Mouse (Mus musculus): Measurements from ENCODE around the gene Immp2l. TPM values are rescaled to one million over a fixed set of nuclear protein-coding genes. Genes with fewer than 3 reads are reported as not detected.

The Immp2l gene
- polyA plus RNA-seq, 1 experiment from 2014 or later, result 4.3 TPM

- H3K4me1 ChIP-seq, result peaks cover 10% of the 10 kb centered on the region
- ATAC-seq (replicated peaks), result no peak
- H3K9me3 ChIP-seq, result no peaks in the 10 kb centered on the region
- H3K27me3 ChIP-seq, result no peaks in the 10 kb centered on the region
- H3K4me2 ChIP-seq (replicated peaks), result no peak overlapping the region
- H3K9ac ChIP-seq (replicated peaks), result no peak overlapping the region
- no peak overlapping the region for H3K27ac ChIP-seq (replicated peaks)
- H3K4me3 ChIP-seq, result no peak overlapping the region
- no peaks in the 10 kb centered on the region for H3K36me3 ChIP-seq
Observed at GRCm38 (mm10) chr12:41946536-41946935, 922.6 kb downstream of the Immp2l start.

DNA sequence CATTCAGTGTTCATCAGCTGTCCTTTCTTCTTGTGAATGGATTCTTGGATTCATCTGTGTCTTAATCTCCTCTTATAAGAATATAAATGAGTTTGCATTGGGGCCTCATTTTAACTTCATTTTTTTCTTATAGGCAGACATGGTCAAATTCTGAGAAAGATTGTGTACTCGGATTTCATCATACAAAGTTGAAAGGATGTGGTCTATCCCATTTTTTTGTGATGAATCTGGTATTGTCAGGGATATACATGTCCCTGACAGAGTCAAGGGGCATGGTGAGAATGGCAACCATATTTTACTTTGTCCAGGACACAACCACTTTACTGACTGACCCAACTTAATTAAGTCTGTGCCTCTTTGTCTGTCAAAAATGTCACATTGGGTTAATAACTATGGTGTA is 925.5 kb downstream of the Immp2l start:
- H3K4me2 ChIP-seq (replicated peaks), result no peak overlapping the region
- H3K4me1 ChIP-seq, result peaks cover under 1% of the 10 kb centered on the region; the same call in 1 of the 2 replicates
- ATAC-seq (replicated peaks), result no peak
- no peaks in the 10 kb centered on the region for H3K9me3 ChIP-seq
- H3K4me3 ChIP-seq, result no peak overlapping the region
- no peaks in the 10 kb centered on the region for H3K36me3 ChIP-seq
- H3K27ac ChIP-seq (replicated peaks), result no peak overlapping the region
- H3K27me3 ChIP-seq, result no peaks in the 10 kb centered on the region
- WGBS, result 89% methylated on average over 1 of the region's 1 CpGs
- no peak overlapping the region for H3K9ac ChIP-seq (replicated peaks)

- H3K4me1 ChIP-seq, result no peaks in the 10 kb centered on the region
Observed at GRCm38 (mm10) chr12:41949841-41950241, 926.0 kb downstream of the Immp2l start.

DNA sequence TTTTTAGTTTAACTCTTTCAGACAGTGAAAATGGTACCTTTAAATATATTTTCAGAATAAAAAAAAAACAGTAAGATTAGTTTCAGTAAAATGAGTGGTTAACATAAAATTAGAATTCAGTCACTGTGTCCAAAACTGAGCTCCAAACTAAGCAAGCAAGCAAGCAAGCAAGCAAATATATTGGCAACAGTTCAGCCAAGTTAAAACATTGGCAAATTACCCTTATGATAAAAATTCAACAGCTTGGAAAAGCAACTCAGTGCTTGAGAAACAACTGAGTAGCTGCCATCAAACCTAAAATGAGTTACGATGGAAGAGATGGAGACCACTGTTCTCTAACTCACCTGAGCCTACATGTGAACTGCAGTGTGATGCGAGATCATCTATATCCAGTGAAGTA is 926.8 kb downstream of the Immp2l start:
- H3K27ac ChIP-seq (replicated peaks), result no peak overlapping the region
- H3K27me3 ChIP-seq, result no peaks in the 10 kb centered on the region
- no peak overlapping the region for H3K9ac ChIP-seq (replicated peaks)
- 77% methylated on average over 2 of the region's 2 CpGs for WGBS
- no peak for ATAC-seq (replicated peaks)
- H3K4me1 ChIP-seq, result no peaks in the 10 kb centered on the region
- H3K36me3 ChIP-seq, result no peaks in the 10 kb centered on the region
- H3K4me3 ChIP-seq, result no peak overlapping the region
- no peaks in the 10 kb centered on the region for H3K9me3 ChIP-seq
- no peak overlapping the region for H3K4me2 ChIP-seq (replicated peaks)

More at GRCm38 (mm10) chr12:41949841-41950241, 926.0 kb downstream of the Immp2l start:
- Histone ChIP-seq H3K36me3 (no peaks in the 10 kb centered on the region), H3K9ac (replicated peaks) (no peak overlapping the region), H3K27ac (replicated peaks) (no peak overlapping the region), H3K4me2 (replicated peaks) (no peak overlapping the region), H3K9me3 (no peaks in the 10 kb centered on the region), H3K27me3 (no peaks in the 10 kb centered on the region), H3K4me3 (no peak overlapping the region)
- 95% methylated on average over 6 of the region's 6 CpGs for WGBS
- no peak for ATAC-seq (replicated peaks)

DNA sequence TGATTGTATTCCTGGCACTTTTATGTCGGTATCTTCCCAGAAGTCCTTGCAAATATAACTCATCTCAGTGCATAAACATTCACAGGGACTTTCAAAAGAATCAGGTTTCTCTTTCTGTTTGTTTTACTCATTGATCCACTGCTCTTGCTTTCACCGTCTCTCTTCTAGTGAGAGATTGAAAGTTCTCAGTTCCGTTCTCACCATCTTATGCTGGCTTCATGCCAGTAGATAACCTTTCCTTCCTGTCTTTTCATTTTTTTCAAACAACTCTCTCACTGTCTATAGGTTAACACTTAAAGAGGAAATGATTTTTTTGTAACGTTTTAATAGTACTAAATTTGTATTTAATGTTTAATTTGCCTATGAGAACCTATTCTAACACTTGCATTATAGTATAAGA is 937.1 kb downstream of the Immp2l start:
- H3K9me3 ChIP-seq, result no peaks in the 10 kb centered on the region
- WGBS, result 63% methylated on average over 4 of the region's 4 CpGs

DNA sequence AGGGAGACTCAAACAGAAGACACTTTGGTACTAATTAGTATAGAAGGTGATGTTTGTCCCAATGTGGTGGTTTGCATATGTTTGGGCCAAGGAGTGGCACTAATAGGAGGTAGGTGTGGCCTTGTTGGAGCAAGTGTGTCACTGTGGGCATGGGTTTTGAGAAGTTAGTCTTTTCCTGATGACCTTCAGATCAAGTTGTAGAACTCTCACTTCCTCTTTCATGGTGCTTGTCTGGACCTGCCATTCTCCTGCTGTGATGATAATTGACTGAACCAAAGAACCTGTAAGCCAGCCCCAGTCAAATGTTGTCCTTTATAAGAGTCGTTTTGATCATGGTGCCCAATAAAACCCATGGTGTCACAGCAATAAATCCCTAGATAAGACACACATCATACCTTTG is 967.5 kb downstream of the Immp2l start:
- Histone ChIP-seq H3K27ac (replicated peaks) (no peak overlapping the region), H3K9ac (replicated peaks) (no peak overlapping the region), H3K4me2 (replicated peaks) (no peak overlapping the region), H3K4me1 (no peaks in the 10 kb centered on the region), H3K9me3 (no peaks in the 10 kb centered on the region), H3K27me3 (no peaks in the 10 kb centered on the region), H3K36me3 (no peaks in the 10 kb centered on the region), H3K4me3 (no peak overlapping the region)
- no peak for ATAC-seq (replicated peaks)
- WGBS, result 90% methylated on average over 1 of the region's 1 CpGs

More for the DNA sequence above, 937.1 kb downstream of the Immp2l start:
- no peaks in the 10 kb centered on the region for H3K36me3 ChIP-seq
- no peak overlapping the region for H3K4me3 ChIP-seq
- H3K4me2 ChIP-seq (replicated peaks), result no peak overlapping the region
- H3K27ac ChIP-seq (replicated peaks), result no peak overlapping the region
- no peaks in the 10 kb centered on the region for H3K27me3 ChIP-seq
- no peaks in the 10 kb centered on the region for H3K4me1 ChIP-seq
- ATAC-seq (replicated peaks), result no peak
- no peak overlapping the region for H3K9ac ChIP-seq (replicated peaks)

Measured in forebrain, embryonic 15.5 days (tissue).